Mouse (Mus musculus) layer of hippocampus, postnatal 10 days (tissue): ENCODE measurements around the gene Mea1. TPM values are rescaled to one million over a fixed set of nuclear protein-coding genes. Genes with fewer than 3 reads are reported as not detected.

Experiments
- total RNA-seq, 2 experiments: library from RNA; stranded (reverse); gene quantifications; 2 replicates each; pipeline ENCODE4 v1.2.3; 2021

Mea1 gene
- total RNA-seq, 2 experiments from 2014 or later = 118 TPM

Other genes with a start within 250 kb of the Mea1 start
- gene Crip3, start 249.9 kb upstream of the Mea1 start, total RNA-seq = 1 to 10 TPM; 3.0 to 4.4 TPM
- gene Slc22a7, start 240.3 kb upstream of the Mea1 start, total RNA-seq = under 1 TPM; 0.48 to 0.76 TPM
- gene Ttbk1, start 191.1 kb upstream of the Mea1 start, total RNA-seq = 100 to 1,000 TPM; 106 to 107 TPM
- gene Dnph1, start 182.1 kb upstream of the Mea1 start, total RNA-seq = 1 to 10 TPM; 6.0 to 7.6 TPM
- 10 to 100 TPM; 42.1 to 52.6 TPM for gene Cul9, start 132.4 kb upstream of the Mea1 start, total RNA-seq
- 10 to 100 TPM; 46.4 to 53.9 TPM for gene Srf, start 122.6 kb upstream of the Mea1 start, total RNA-seq
- 10 to 100 TPM; 16.4 to 18.9 TPM for gene Ptk7, start 49.3 kb upstream of the Mea1 start, total RNA-seq
- 10 to 100 TPM; 13.4 to 14.0 TPM for gene Klc4, start 32.8 kb upstream of the Mea1 start, total RNA-seq
- 10 to 100 TPM; 52.4 to 54.0 TPM for gene Mrpl2, start 32.6 kb upstream of the Mea1 start, total RNA-seq
- 10 to 100 TPM; 33.6 to 35.0 TPM for gene Cul7, start 28.5 kb upstream of the Mea1 start, total RNA-seq
- gene Rrp36, start 4.4 kb upstream of the Mea1 start, total RNA-seq = 10 to 100 TPM; 18.0 to 20.7 TPM
- 100 to 1,000 TPM; 153 to 160 TPM for gene Klhdc3, start 2.1 kb downstream of the Mea1 start, total RNA-seq
- gene Ppp2r5d, start 26.3 kb downstream of the Mea1 start, total RNA-seq = 10 to 100 TPM; 91.8 to 94.1 TPM
- gene Pex6, start 32.7 kb downstream of the Mea1 start, total RNA-seq = 10 to 100 TPM; 28.4 to 33.9 TPM
- under 1 TPM; 0.33 to 0.59 TPM for gene Gnmt, start 50.4 kb downstream of the Mea1 start, total RNA-seq
- 10 to 100 TPM; 48.2 to 56.3 TPM for gene Cnpy3, start 73.4 kb downstream of the Mea1 start, total RNA-seq
- not detected for gene Ptcra, start 84.9 kb downstream of the Mea1 start, total RNA-seq
- gene 2310039H08Rik, start 93.8 kb downstream of the Mea1 start, total RNA-seq = 10 to 100 TPM; 15.0 to 17.1 TPM
- 10 to 100 TPM; 54.3 to 57.4 TPM for gene Rpl7l1, start 103.9 kb downstream of the Mea1 start, total RNA-seq
- gene Bicral, start 179.7 kb downstream of the Mea1 start, total RNA-seq = 10 to 100 TPM; 29.7 to 32.8 TPM
- gene Tbcc, start 211.9 kb downstream of the Mea1 start, total RNA-seq = 10 to 100 TPM; 39.0 to 47.5 TPM
- under 1 TPM in 1 of 2 experiments, not detected in 1; 0.14 TPM for gene Prph2, start 231.7 kb downstream of the Mea1 start, total RNA-seq